Mouse (Mus musculus): ENCODE data around the gene Edf1.

DNA sequence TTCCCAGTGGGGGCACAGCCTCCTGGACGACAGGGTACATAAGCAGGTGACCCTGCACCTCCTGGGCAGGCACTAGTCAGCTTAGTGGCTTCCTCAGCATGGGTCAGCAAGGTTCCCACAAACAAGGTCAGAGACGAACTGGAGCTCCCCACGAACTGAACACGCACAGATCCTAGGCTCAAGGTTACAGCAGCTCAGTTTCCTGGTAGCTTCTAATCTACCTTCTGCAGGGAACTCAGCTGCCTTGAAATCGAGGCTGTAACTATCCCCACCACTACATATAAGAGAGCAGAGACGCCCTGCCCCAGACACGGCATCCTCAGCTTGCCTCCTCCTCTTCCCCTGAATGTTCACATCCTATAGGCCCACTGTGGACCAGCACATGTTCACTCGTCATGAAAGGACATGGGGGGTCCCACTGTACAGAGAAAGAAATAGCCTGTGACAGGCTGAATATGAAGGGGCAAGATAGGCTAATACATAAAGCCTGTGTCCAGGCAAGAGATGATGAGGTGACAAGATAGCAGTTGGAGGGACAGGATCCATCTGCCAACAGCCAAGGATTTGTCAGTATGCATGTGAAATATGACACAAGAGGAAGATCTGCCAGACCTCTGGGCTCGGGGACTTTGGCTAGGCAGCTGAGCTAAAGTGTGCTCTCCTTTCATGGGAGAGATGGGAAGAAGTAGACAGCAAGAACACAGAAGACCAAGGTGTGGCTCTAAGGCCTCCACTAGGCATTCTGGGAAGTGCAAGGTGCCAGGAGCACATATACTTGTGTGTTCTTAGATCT is 30.9 kb upstream of the Edf1 start:
- TF ChIP-seq MAFK (IDR thresholded peaks at IDR 0.05; ENCODE audit: insufficient read depth, low read depth, low read length), result no peak
- TF ChIP-seq ZNF384 (IDR thresholded peaks at IDR 0.05; ENCODE audit: low read depth, low read length), result no peak
- TF ChIP-seq HCFC1 (IDR thresholded peaks at IDR 0.05; ENCODE audit: borderline replicate concordance, insufficient read depth, low read length), result no peak
- no peak for TF ChIP-seq ZC3H11A (IDR thresholded peaks at IDR 0.05; ENCODE audit: borderline replicate concordance, low read depth, low read length)
